ENCODE assay signal across 8 mouse cellular contexts in the genomic region with DNA sequence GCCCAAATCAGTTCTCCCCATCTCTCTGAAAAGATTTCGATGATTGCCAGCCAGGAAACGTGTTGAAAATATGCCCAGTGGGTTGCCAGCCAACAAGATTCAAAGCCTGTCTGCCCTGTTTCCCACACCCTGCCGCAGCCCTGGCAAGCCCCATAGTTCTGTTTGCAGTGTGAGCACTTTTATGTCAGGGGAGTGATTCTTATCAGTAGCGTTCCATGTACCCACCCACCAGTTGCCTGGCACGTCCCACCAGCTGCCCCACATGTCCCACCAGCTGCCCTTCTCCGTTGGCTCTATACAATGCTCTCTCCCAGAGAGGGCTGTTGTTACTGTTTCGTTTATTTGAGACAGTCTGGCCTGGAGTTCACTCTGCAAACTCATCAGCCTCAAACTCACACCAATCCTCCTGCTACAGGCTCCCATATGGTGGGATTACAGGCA. TPM values are rescaled to one million over a fixed set of nuclear protein-coding genes. Genes with fewer than 3 reads are reported as not detected.
A peak's percentile ranks its signal among the peaks of the same experiment; 100 is the strongest.
DNase-seq lines count a peak whose midpoint lies in the region; ATAC-seq and TF ChIP-seq lines count a peak whose summit lies in the region.

No protein-coding gene starts in this region.

- TF ChIP-seq CTCF in liver, postnatal 0 days (IDR thresholded peaks at IDR 0.05; ENCODE audit: low read depth) = no peak

- no peaks in the 10 kb centered on the region for H3K9me3 ChIP-seq in kidney, embryonic 16.5 days (ENCODE audit: low read length)
- H3K9me3 ChIP-seq in liver, postnatal 0 days (ENCODE audit: low read length) = no peaks in the 10 kb centered on the region

- H3K4me2 ChIP-seq in kidney, embryonic 16.5 days (replicated peaks; ENCODE audit: low read depth, low read length) = no peak overlapping the region
- no peak overlapping the region for H3K4me2 ChIP-seq in liver, postnatal 0 days (ENCODE audit: low read depth, low read length)

- H3K27ac ChIP-seq in kidney, embryonic 16.5 days (ENCODE audit: low read length) = peak overlapping the region; percentile 85
- H3K27ac ChIP-seq in liver, postnatal 0 days (ENCODE audit: low read depth) = no peak overlapping the region

- H3K27me3 ChIP-seq in kidney, embryonic 16.5 days (ENCODE audit: insufficient read depth, low read length) = no peaks in the 10 kb centered on the region
- H3K27me3 ChIP-seq in liver, postnatal 0 days (ENCODE audit: insufficient read depth, low read length) = no peaks in the 10 kb centered on the region

- H3K4me3 ChIP-seq in kidney, embryonic 16.5 days (ENCODE audit: low read length) = no peak overlapping the region
- no peak overlapping the region for H3K4me3 ChIP-seq in liver, postnatal 0 days (ENCODE audit: low read depth, low read length)

- WGBS in kidney, embryonic 16.5 days = 48% methylated on average over 7 of the region's 7 CpGs
- 39% methylated on average over 7 of the region's 7 CpGs for WGBS in liver, postnatal 0 days (ENCODE audit: insufficient replicate concordance)

- ATAC-seq in kidney, embryonic 16.5 days (ENCODE audit: low FRiP score, low TSS enrichment) = peak; percentile 52
- 0 out of 2 replicates have a peak, but pooled peaks have one; percentile 19 for ATAC-seq in liver, postnatal 0 days

- H3K9ac ChIP-seq in kidney, embryonic 16.5 days (replicated peaks; ENCODE audit: low read length) = no peak overlapping the region
- no peak overlapping the region for H3K9ac ChIP-seq in liver, postnatal 0 days (replicated peaks)

- H3K36me3 ChIP-seq in kidney, embryonic 16.5 days (ENCODE audit: insufficient read depth, low read length) = no peaks in the 10 kb centered on the region
- no peaks in the 10 kb centered on the region for H3K36me3 ChIP-seq in liver, postnatal 0 days (replicated peaks; ENCODE audit: insufficient read depth, low read length)

- no peak for TF ChIP-seq EP300 in liver, postnatal 0 days (IDR thresholded peaks at IDR 0.05; ENCODE audit: low read depth)

- peaks cover 8% of the 10 kb centered on the region for H3K4me1 ChIP-seq in kidney, embryonic 16.5 days (ENCODE audit: insufficient read depth, low read length)
- peaks cover 11% of the 10 kb centered on the region for H3K4me1 ChIP-seq in liver, postnatal 0 days (ENCODE audit: insufficient read depth)

- DNase-seq in adrenal gland, adult 2 months = peak; percentile 28
- DNase-seq in adrenal gland, adult 8-10 months = no peak
- peak; percentile 24 for DNase-seq in testis, postnatal 14 days (ENCODE audit: low spot score)
- DNase-seq in testis, postnatal 10 days (ENCODE audit: low spot score) = no peak
- no peak for DNase-seq in liver, postnatal 0 days
- peak; percentile 78 to 81 for DNase-seq in right cerebral cortex, postnatal 10 days (ENCODE audit: low spot score in 2 of 2)
- DNase-seq in yolk sac, embryonic 10.5 days (ENCODE audit: low spot score) = no peak

RNA-seq across cellular contexts. Expression of a gene that starts 0.7 kb away (rescaled TPM):
- total RNA-seq in adrenal gland, adult 2 months (2021) = 10 to 100 TPM; 13.1 to 19.2 TPM
- polyA plus RNA-seq in adrenal gland, adult 2 months (2012; rRNA removed) = 57.6 and 60.8 TPM in 2 replicates
- 10 to 100 TPM; 13.9 to 50.0 (median 27.4) TPM for total RNA-seq in adrenal gland, adult 8-10 months (2022)
- 30.1 and 37.6 TPM in 2 replicates for polyA plus RNA-seq in kidney, embryonic 16.5 days (2015; fragmentation: Nextera tagmentation; extraction: Ambion mirVana)
- polyA plus RNA-seq in liver, postnatal 0 days (2015; fragmentation: Nextera tagmentation; extraction: Ambion mirVana) = 53.3 and 60.8 TPM in 2 replicates

RNA-seq across cellular contexts. Expression of a gene that starts 51.3 kb away (rescaled TPM):
- total RNA-seq in adrenal gland, adult 2 months (2021) = 1 to 10 TPM; 1.1 to 1.4 TPM
- 0.23 and 0.27 TPM in 2 replicates for polyA plus RNA-seq in adrenal gland, adult 2 months (2012; rRNA removed)
- 1 to 10 TPM; 1.3 to 2.9 (median 2.2) TPM for total RNA-seq in adrenal gland, adult 8-10 months (2022)
- polyA plus RNA-seq in kidney, embryonic 16.5 days (2015; fragmentation: Nextera tagmentation; extraction: Ambion mirVana) = 48.4 and 53.7 TPM in 2 replicates
- 16.9 and 17.9 TPM in 2 replicates for polyA plus RNA-seq in liver, postnatal 0 days (2015; fragmentation: Nextera tagmentation; extraction: Ambion mirVana)

Comparison
In these comparisons a context has a peak if more than half of its experiments do, and no peak if none do; other contexts are left out.
1. DNase-seq: peak in adrenal gland, adult 2 months (single experiment), testis, postnatal 14 days (single experiment) and right cerebral cortex, postnatal 10 days (2 of 2); none in adrenal gland, adult 8-10 months (single experiment), testis, postnatal 10 days (single experiment), liver, postnatal 0 days (single experiment) and yolk sac, embryonic 10.5 days (single experiment).
2. RNA of a gene that starts 51.3 kb away (polyA plus RNA-seq): 48.4 to 53.7 TPM in kidney, embryonic 16.5 days and 16.9 to 17.9 TPM in liver, postnatal 0 days; 0.23 to 0.27 TPM in adrenal gland, adult 2 months; every median in the first group is over 10 times any median in the second.